Mouse (Mus musculus): ENCODE data around the gene Efcc1.

Gene Efcc1

DNA sequence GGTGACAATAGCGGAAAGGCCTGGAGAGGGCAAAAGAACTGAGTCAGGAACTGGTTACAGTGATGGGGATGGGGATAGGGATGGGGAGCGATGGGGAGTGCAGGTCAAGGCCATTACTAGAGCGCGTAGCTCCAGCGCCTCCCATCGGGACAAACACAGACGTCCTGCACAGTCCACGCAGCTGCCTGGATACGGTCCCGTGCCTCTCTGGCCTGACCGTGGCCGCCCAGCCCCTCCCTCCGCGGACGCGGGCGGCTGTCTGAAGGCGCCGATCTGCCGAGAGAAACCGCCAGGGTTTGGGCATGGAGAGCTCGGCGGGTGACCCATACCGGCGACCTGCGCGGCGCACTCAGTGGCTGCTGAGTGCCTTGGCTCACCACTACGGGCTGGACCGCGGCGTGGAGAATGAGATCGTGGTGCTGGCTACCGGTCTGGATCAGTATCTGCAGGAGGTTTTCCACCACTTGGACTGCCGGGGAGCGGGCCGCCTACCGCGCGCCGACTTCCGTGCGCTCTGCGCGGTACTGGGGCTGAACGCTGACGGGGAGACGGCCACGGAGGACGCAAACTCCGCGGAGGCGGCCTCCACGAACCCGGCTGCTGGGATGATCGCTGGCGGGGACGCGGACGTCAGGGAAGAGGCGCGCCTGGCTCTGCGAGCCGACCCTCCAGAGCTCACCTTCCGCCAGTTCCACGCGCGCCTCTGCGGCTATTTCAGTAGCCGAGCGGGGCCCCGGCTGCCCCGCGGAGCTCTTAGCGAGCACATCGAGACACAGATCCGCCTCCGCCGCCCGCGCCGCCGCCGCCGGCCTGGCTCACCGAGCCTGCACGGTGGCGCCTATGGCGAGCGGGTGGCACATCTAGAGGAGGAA is at the start of gene Efcc1:
TSS of gene Efcc1 (plus strand) at position 279 of the 872 bp plus-strand sequence.
- peak; percentile 98 for DNase-seq

DNA sequence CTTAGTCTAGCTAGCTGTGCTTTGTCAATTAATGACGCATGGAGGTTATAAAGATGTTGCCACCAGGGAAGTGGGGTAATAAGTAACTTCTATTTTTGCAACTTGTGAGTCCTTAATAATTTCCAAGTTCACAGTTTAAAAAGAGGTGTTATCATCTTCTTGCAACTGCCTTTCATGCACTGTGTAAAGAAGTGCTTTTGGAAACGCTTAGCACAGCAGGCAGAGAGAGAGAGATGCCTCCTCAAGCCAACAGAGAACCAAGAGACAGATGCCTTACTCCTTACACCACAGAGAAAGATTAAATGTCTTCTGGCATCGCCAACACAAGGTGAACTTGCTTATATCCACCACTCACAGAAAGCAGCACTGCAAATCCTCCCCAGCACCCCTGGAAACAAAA is 34.7 kb upstream of the Efcc1 start:
- peak; percentile 3 for DNase-seq

- DNase-seq, result peak; percentile 36
These were observed 34.1 kb upstream of the Efcc1 start for GRCm38 (mm10) chr6:87696544-87696943.

- peak; percentile 71 for DNase-seq
These were observed 24.4 kb upstream of the Efcc1 start for GRCm38 (mm10) chr6:87706246-87706645.

DNA sequence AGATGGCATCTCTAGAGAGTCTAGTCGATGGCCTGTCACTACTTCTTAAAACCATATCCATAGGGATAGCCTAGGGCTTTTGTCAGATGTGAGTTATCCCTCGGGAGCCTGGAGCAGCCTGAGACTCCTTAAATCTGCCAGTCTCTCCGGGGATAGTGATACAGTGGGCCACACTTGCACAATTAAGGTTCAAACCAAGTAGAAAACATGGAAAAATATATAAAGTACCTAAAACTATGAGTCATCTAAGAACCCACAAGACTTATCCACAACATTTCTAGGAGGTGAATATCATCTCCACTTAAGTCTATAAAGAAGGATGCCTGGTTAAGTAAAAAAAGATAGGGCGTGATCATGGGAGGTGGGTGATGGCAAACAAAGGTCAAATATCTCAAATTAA is 18.4 kb upstream of the Efcc1 start:
- peak; percentile 29 for DNase-seq

DNA sequence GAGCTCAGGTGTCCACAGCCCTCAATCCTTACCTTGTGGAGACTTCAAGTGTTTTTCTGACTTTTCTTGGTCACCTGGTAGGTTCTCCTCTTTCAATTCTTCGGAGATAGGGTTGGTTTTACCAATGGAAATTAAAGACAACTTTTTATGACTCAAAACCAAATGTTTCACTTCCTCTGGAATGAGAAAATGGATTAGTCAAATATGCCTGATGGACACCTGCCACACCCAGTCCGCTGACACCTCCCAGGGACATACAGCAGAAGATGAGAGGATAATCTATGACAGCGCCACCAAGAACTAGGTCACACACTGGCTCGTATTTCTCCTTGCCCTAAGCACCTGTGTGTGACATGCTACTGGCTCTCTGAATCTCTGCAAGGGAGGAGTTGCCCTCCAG is 16.6 kb upstream of the Efcc1 start:
- DNase-seq, result no peak

DNA sequence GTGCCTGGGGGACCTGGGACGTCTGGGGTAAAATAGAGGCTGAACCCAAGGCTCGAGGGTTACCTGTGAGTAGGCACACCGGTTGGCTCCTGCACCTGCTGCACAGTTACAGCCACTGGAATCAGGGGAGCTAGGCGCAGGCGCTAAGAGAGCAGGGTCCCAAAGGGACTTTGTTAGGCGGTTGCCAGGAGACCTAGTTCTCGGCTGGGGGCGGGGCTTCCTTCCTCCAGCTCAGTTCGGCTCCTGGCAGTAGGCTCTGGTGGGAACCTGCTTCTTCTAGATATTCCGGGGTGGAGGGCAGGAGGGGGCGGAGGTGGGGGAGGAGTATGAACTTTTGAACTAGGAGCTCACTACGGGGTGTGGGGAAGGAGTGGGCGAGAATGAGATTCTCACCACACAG is 8.0 kb upstream of the Efcc1 start:
- DNase-seq, result peak; percentile 94

DNA sequence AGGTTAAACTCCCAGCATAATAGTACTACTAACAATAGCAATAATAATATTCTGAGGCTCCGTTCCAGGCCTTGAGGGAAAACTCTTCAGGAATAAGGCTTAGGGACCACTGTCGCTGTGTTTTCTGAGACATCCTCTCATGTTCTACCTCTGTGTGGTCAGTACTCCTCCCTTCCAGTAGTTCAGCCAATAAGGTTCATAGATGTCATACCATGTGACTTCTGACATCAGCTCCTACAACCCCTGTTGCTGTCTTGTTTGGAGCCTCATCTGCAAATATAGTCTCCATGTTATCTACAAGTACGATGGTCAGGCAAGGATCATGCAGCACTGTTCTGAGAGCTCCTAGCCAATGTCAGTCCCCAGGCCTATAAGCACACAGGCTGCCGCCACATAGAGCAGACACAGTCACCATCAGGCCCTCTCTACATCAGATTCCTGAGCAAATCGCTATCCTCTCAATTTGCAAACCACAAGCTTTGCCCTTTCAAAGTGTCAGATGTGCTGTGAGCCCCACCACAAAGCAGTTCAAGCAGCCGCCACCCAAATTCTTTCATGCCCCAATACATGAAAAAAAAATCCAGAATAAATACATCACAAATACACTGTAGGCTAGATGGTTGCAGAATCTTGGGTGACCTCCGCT is 5.3 kb upstream of the Efcc1 start:
- DNase-seq, result no peak

DNA sequence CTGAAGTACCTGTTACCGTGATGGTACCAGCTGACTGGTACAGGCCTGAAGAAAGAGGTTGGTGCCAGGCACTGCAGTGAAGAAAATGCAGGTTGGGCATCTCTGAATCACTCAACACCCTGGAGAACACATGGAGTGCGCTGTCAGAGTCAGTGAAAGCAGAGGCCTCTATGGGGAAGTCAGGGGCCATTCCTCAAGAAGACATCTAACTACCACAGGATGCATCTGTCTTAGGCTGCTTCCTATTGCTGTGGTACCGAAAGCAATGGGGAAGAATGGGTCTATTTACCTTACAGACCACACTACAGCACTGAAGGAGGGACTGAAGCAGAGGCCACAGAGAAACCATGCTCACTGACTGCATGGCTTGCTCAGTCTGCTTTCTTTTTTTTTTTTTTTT is 2.6 kb upstream of the Efcc1 start:
- DNase-seq, result no peak

- DNase-seq, result no peak
These were observed 528 bp upstream of the Efcc1 start for GRCm38 (mm10) chr6:87730141-87730540.

DNA sequence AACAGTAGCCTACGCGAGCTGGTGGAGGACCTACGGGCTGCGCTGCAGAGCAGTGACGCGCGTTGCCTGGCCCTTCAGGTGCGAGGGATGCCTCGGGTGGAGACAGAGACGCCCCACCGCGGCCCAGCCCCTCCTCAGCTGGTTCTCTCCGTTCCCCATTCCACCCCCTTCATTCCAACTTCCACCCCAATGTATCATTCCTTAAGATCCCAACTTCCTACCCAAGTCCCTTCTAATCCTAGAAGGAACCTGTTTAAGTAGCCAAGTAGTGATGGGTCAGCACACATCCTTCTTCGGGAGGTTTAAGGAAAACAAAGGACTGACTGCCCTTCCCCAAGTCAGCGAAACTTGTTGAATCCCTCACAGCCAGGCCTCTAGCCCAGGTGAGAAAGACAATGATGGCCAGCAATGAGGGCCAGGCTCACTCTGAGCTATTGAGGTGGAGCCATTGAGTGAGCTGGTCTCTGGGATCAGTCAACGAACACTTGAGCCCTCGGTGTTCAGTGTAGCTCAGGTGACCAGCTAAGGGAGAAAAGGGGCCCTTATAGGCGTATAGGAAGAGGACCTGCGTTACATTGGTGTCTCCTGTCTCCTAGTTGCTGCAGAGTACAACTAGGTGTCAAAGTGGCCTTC is 910 bp downstream of the Efcc1 start:
- peak; percentile 87 for DNase-seq

DNA sequence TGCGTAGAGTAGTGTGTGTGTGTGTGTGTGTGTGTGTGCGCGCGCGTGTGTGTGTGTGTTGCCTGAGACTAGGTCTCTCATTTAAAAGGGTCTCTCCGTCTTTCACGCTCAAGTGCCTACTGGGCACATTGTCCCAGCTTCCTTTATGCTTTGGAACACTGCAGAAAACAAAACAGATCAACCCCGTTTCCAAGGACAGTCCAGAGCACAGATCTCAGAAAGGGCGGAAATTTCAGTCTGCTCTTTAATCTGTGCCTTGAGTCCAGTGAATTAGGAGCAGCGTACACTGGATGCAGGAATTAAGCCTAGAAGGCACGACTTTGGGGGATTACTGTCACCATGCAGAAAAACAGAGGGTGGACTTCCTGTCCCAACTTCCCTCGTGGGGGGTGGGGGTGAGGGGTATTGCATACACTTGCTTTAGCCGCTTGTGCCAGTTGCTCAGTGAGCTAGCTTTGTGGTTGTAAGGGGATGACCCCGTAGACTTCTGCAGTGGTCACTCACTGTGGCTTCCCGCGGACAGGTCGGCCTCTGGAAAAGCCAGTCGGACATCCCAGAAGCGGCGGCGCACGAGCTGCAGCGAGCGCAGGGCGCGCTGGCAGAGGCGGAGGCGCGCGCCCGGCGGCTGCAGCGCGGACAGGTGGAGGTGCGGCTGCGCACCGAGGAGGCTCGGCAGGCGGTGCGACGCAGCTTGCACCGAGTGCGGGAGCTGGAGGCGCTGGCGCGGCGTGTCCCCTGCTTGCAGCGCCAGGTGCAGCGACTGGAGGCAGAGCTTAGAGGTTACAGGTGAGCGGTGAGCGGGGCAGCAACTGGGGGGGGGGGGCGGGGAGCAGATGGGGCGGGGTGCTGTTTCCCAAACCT is 1.7 kb downstream of the Efcc1 start:
- no peak for DNase-seq

DNA sequence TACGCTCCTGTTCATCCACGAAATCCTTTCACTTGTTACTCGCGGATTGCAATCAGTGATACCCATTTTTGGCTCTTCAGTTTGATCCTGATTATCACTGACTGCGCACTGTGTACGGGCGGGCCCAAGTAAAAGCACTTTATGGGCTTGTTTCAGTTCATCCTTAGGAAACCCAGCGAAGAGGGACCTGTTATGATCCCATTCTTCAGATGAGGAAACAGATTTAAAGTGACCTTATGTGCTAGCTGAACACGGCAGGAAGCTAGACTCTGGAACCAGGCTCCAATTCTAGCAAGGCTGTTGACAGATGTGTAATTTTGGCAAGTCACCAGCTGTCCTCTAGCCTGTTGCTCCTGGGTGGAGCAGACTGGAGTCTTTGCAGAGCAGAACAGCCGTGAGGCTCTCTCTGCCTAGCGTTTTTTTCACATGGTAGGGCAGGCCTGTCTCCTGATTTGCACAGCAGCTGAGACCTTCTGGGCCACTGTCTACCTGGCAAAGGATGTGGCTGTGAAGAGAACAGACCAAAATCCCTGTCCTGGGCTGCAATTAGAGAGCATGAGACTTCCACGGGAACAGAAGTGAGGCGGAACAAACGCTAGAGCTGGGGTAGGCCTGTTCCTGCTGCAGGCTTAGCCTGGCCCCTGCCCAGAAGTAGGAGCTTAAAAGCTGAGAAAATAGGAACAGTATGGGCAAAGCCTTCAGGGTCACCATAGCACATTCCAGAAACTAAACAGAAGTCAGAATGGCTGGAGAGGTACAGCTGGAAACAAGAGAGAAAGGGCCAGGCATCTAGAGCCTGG is 2.7 kb downstream of the Efcc1 start:
- DNase-seq, result peak; percentile 98

- no peak for DNase-seq
These were observed 3.5 kb downstream of the Efcc1 start for GRCm38 (mm10) chr6:87734136-87734535.

DNA sequence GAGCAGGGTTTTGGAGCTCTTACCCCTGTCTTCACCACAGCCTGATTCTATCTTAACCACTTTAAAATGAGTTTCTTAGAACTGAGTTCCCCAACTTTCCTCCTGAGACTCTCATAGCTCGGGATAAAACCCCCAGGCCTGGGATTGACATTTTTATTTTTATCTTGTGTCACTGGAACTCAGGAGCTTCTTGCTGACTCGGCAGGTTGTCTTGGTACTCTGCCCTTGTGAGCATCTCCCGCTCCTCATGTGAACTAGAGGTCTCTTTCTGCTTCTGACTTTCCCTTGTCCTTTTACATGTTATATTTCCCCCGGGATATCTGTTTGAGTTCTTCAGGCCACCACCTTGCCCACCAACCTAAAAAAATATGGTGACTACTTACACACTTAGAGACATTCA is 6.3 kb downstream of the Efcc1 start:
- no peak for DNase-seq

DNA sequence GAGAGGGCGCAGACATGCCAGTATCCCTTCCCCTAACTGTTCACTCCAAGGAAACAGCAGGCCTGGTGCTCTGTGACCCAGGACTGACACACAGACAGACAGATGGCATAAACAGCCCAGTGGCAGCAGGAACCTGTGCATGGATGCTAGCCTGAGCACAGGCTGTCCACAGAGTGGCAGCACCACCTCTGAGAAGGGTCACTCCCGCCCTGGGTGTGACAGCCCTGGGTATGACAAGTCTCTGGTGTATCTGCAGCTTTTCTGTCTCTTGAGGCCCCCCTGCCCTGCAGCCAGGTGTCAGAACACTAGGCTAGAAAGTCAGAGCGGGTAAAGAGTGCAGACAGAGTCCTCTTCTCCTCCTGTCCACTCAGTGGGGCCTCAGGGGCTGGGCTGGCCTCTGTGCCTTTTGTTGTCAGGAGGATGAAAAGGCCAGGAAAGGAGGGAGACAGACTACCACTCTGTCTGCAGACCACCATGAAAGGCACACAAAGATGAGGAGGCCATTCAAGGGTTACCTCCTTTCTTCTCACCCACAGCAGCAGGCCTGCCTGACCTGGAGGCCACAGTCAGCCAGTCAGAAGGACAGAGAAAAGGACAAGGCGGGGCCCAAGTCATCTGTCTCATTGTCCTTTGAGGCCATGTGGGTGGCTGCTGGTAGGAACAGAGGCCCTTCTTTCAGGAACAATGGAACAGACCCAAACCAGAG is 7.4 kb downstream of the Efcc1 start:
- DNase-seq, result no peak

- DNase-seq, result no peak
These were observed 9.2 kb downstream of the Efcc1 start for GRCm38 (mm10) chr6:87739898-87740297.

DNA sequence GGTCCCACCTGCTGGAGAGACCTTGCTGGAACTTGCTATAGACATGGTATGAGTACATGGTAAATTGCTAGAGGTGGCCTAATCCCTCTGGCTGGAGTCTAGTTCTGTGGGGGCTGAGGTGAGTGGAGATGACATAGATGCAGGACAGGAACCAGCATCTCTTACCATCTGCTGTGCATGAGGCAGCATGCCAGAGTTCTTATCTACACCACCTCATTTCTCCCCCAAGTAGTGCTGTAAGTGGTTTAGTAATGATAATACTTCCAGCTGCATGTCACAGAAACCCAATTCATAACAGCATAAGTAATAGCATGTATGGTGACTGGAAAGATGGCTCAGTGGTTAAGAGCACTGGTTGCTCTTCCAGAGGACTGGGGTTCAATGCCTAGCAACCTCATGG is 9.8 kb downstream of the Efcc1 start:
- DNase-seq, result no peak

DNA sequence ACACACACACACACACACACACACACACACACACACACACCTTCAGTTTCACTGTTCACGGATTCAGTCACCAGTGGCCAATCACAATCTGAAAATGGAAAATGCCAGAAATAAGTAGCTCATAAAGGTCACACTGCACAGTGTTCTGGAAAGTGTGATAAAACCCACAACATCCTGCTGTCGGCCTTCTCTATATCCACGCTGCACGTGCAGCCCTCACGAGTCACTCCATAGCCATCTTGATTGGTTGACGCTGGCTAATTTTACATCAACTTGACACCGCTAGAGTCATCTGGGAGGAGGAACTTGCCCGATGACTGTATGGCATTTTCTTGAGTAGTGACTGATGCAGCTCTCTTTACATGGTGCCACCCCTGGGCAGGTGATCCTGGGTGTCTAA is 11.3 kb downstream of the Efcc1 start:
- DNase-seq, result no peak

DNA sequence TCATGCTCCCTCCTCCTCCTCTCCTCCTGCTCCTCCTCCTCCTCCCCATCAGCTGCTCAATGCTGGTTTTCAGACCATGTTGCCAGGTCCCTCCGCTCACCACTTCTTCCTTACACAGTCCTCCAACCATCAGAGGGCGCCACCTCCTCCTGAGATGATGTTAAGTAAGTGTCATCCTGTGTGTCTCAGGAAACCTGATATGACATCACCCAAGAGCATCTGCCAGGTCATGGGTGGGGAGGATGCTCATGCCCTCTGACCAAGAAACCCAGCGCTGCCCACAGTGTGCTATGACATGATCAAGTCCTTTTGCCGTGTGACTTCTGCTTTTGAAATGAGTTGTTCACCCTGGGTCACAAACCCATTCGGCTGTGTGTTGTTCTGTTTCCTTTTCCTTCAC is 12.1 kb downstream of the Efcc1 start:
- DNase-seq, result peak; percentile 91

DNA sequence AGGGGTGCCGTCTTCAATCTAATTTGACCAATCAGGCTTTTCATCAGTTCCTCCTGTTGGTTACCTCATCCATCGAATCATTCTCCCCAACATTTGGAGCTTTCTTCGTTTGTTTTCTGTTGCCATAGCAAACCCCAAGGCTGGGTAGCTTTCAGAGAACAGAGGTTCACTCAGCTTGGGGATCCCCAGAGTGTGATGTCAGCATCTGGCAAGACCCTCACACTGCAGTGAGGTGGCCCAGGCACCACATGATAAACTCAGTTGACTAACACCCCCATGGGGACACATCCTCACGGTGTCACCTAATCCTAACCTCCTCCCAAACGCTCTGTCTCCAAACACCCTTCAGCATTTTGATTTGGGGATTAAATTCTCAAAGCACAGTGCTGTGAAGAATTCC is 12.6 kb downstream of the Efcc1 start:
- DNase-seq, result peak; percentile 94

Measured in heart, adult 11 months (tissue).